Mouse (Mus musculus) embryonic facial prominence, embryonic 13.5 days (tissue): ENCODE results near the gene Ptma. TPM values are rescaled to one million over a fixed set of nuclear protein-coding genes. Genes with fewer than 3 reads are reported as not detected.

ENCODE experiments used
- ATAC-seq: fragments of 200-750 bp; cut with Nextera tagmentation; 2 replicates; pipeline ENCODE4 v1.8.0; 2017; ENCODE audit warnings: low read depth; ENCODE audit not compliant: insufficient number of reproducible peaks, insufficient read depth, low FRiP score, low TSS enrichment
- H3K27ac ChIP-seq: fragments of 300-500 bp; sonication (generic); 2 replicates; pipeline ENCODE4 v1.5.1; 2015; ENCODE audit warnings: moderate library complexity, mild to moderate bottlenecking, inconsistent platforms
- H3K27me3 ChIP-seq: fragments of 300-500 bp; sonication (generic); 2 replicates; pipeline ENCODE4 v1.6.1; 2015; ENCODE audit warnings: mild to moderate bottlenecking, inconsistent platforms
- H3K36me3 ChIP-seq: fragments of 300-500 bp; sonication (generic); 2 replicates; pipeline ENCODE4 v1.6.1; 2015; ENCODE audit warnings: mild to moderate bottlenecking, inconsistent platforms
- H3K4me1 ChIP-seq: fragments of 300-500 bp; sonication (generic); 2 replicates; pipeline ENCODE4 v1.6.1; 2015; ENCODE audit warnings: inconsistent platforms
- H3K4me2 ChIP-seq: fragments of 300-500 bp; sonication (generic); 2 replicates; pipeline ENCODE4 v1.6.1; 2015; ENCODE audit warnings: moderate library complexity, mild to moderate bottlenecking, inconsistent platforms
- H3K4me3 ChIP-seq: fragments of 300-500 bp; sonication (generic); 2 replicates; pipeline ENCODE4 v1.5.1; 2015; ENCODE audit warnings: mild to moderate bottlenecking, inconsistent platforms
- H3K9ac ChIP-seq: fragments of 300-500 bp; sonication (generic); 2 replicates; pipeline ENCODE4 v1.6.1; 2015; ENCODE audit warnings: mild to moderate bottlenecking, inconsistent platforms
- H3K9me3 ChIP-seq: fragments of 300-500 bp; sonication (generic); 2 replicates; pipeline ENCODE4 v1.6.1; 2016; ENCODE audit warnings: inconsistent platforms
- WGBS: fragments of 180-500 bp; shearing (Covaris S2); methylation state at CpG from one replicate; pipeline ENCODE4 v1.1.7; 2015; ENCODE audit warnings: mixed read lengths; 5-methylcytosine and 5-hydroxymethylcytosine counted together
- polyA plus RNA-seq: library from polyadenylated mRNA; unstranded; fragments of >200 nt; fragmentation: Nextera tagmentation; extraction: Ambion mirVana; gene quantifications from 2 replicates; pipeline ENCODE4 v1.2.1, GENCODE M21; 2015

Gene Ptma
- polyA plus RNA-seq, 1 experiment from 2014 or later = 3,278 TPM

GRCm38 (mm10) chr1:86568409-86568808 lies 41.9 kb downstream of the Ptma start:
- Histone ChIP-seq H3K4me1 (no peaks in the 10 kb centered on the region), H3K9me3 (no peaks in the 10 kb centered on the region), H3K4me3 (no peak overlapping the region), H3K36me3 (peaks cover 17% of the 10 kb centered on the region), H3K9ac (no peak overlapping the region), H3K4me2 (no peak overlapping the region), H3K27me3 (no peaks in the 10 kb centered on the region), H3K27ac (no peak overlapping the region)
- WGBS = 91% methylated on average over 2 of the region's 2 CpGs
- ATAC-seq = no peak

- H3K27me3 ChIP-seq = no peaks in the 10 kb centered on the region
- ATAC-seq = no peak
Measured at GRCm38 (mm10) chr1:86569292-86569860, 42.9 kb downstream of the Ptma start.

GRCm38 (mm10) chr1:86571381-86571780 lies 44.9 kb downstream of the Ptma start:
- H3K9me3 ChIP-seq = no peaks in the 10 kb centered on the region

More at GRCm38 (mm10) chr1:86569292-86569860, 42.9 kb downstream of the Ptma start:
- Histone ChIP-seq H3K4me2 (no peak overlapping the region), H3K9me3 (no peaks in the 10 kb centered on the region), H3K36me3 (peaks cover 7% of the 10 kb centered on the region), H3K9ac (no peak overlapping the region), H3K4me3 (no peak overlapping the region), H3K4me1 (no peaks in the 10 kb centered on the region), H3K27ac (no peak overlapping the region)
- WGBS = 86% methylated on average over 2 of the region's 2 CpGs

GRCm38 (mm10) chr1:86571941-86572340 lies 45.4 kb downstream of the Ptma start:
- no peaks in the 10 kb centered on the region for H3K9me3 ChIP-seq
- 81% methylated on average over 4 of the region's 4 CpGs for WGBS
- H3K27ac ChIP-seq = no peak overlapping the region
- no peak overlapping the region for H3K9ac ChIP-seq
- no peak overlapping the region for H3K4me2 ChIP-seq
- ATAC-seq = no peak
- H3K36me3 ChIP-seq = peaks cover 6% of the 10 kb centered on the region; the same call in 1 of the 2 replicates
- H3K27me3 ChIP-seq = no peaks in the 10 kb centered on the region
- H3K4me3 ChIP-seq = no peak overlapping the region
- H3K4me1 ChIP-seq = no peaks in the 10 kb centered on the region

More at GRCm38 (mm10) chr1:86571381-86571780, 44.9 kb downstream of the Ptma start:
- no peak for ATAC-seq
- Histone ChIP-seq H3K27me3 (no peaks in the 10 kb centered on the region), H3K36me3 (peaks cover 6% of the 10 kb centered on the region; the same call in 1 of the 2 replicates), H3K4me2 (no peak overlapping the region), H3K4me1 (no peaks in the 10 kb centered on the region), H3K4me3 (no peak overlapping the region), H3K9ac (no peak overlapping the region), H3K27ac (no peak overlapping the region)
- whole genome bisulfite sequencing = 94% methylated on average over 2 of the region's 2 CpGs

Other genes starting within 250 kb of the Ptma start
- 6.0 and 6.7 TPM in 2 replicates for gene B3gnt7, start 223.9 kb upstream of the Ptma start, polyA plus RNA-seq
- gene Ncl, start 167.3 kb upstream of the Ptma start, polyA plus RNA-seq = 390 and 452 TPM in 2 replicates
- not detected in 2 replicates for gene Nmur1, start 100.5 kb upstream of the Ptma start, polyA plus RNA-seq
- not detected in 2 replicates for gene Tex44, start 100.4 kb upstream of the Ptma start, polyA plus RNA-seq
- 70.7 and 78.5 TPM in 2 replicates for gene Pde6d, start 55.9 kb downstream of the Ptma start, polyA plus RNA-seq
- 46.8 and 54.5 TPM in 2 replicates for gene Cops7b, start 56.2 kb downstream of the Ptma start, polyA plus RNA-seq
- 1.6 and 3.2 TPM in 2 replicates for gene Nppc, start 143.8 kb downstream of the Ptma start, polyA plus RNA-seq
- 28.1 and 30.9 TPM in 2 replicates for gene Dis3l2, start 177.1 kb downstream of the Ptma start, polyA plus RNA-seq